Mouse (Mus musculus) megakaryocyte-erythroid progenitor cell, adult 5-6 weeks (primary cell): ENCODE measurements around the gene Ppp2r2d. TPM values are rescaled to one million over a fixed set of nuclear protein-coding genes. Genes with fewer than 3 reads are reported as not detected.

Source experiments
- ATAC-seq: replicated peaks from 2 replicates; pipeline ENCODE4 v1.8.0; 2016; ENCODE audit warnings: mild to moderate bottlenecking, inconsistent platforms; ENCODE audit not compliant: severe bottlenecking, poor library complexity, low FRiP score, low TSS enrichment
- total RNA-seq, 2 experiments: library from RNA; stranded (forward) in 1 of 2; stranded (reverse) in 1 of 2; fragments of 200-1000, 215-1000 nt in 1 of 2; fragments of >200 nt in 1 of 2; fragmentation: Nextera tagmentation in 1 of 2; gene quantifications; 2 replicates each; pipeline ENCODE4 v1.2.3; 2014 to 2017

Gene Ppp2r2d
- total RNA-seq (2014; fragmentation: Nextera tagmentation) (35.9 and 38.2 TPM in 2 replicates), total RNA-seq (2017) (36.1 and 38.2 TPM in 2 replicates)

DNA sequence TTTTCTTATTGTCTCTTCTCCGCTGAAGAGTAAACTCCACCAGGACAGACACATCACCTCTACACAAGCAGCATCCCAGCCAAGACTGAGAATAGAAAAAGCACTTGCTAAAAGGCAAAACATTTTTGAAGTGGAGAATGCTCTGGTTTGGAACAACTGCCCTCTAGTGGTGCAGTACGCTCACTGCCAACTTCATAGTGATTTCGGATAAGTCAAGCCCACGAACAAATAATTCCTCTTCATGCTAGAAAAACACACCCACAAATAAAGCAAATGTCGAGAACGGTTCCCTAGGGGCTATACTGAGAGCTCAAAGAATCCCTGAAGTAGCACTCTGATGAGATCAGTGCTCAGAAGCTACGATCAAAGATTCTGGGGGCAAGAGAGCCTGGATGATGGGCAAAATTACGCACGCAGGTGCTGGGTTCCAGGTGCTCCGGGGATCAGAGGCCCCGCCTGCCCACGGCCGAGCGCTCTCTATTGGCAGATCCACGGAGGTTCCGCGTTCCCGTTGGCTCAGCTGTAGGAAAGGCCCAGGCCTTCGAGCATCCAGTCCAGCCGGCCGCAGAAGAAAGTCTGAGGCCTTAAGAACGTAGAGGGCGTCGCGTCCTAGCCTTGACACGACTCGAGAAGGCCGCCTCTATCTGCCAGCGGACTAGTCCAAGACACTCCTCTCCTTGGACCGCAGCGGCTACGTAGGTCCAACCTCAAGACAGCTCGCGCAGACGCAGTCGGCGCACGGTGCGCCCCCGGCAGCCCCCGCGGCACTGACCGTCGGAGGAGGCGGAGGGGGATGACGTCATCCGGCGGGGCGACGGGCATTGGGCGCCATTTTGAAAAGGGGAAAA is at the start of gene Ppp2r2d, which contains the start of gene Mapk1ip1:
Ppp2r2d (plus strand) TSS at position 536 of the 848 bp plus-strand sequence.
Mapk1ip1 (minus strand) TSS at position 730 of the 848 bp plus-strand sequence.
- peak; percentile 83 for ATAC-seq

DNA sequence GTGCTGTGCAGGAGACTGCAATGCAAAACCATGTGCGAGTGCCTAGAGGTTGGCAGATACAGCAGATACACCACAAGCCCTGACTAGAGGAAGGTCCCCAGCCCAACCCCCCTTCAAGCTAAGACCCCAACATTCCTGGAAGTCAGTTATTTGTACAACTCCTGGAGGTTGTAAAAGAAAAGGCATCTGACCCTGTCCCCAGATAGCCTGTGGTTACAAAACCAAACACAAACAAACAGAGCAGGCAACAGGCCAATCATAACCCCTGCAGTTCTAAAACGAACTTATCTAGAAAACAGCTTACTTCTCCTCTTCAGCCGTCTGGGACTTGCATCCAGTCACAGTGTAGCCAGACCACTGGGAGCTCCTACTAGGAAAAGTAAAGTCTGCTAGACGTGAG is 42.5 kb upstream of the Ppp2r2d start:
- no peak for ATAC-seq

DNA sequence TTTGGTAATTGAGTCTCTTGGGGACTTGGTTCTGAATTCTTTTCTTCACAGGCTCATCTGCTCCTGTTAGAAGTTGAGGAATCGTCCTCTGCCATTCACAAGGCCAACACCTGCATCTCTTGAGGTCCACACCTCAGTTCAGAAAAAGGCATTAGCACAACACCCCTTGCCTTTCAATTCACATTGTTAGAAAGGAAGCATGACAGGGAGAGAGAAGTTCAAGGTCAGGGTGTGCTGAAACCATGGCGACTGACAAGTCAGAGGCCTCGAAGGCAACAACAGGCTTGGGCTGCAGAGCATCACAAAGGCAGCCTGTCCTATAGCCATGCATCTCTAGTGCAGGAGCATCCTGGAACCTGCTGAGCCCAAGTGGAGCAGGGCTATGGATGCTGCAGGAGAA is 38.7 kb upstream of the Ppp2r2d start:
- ATAC-seq: no peak

DNA sequence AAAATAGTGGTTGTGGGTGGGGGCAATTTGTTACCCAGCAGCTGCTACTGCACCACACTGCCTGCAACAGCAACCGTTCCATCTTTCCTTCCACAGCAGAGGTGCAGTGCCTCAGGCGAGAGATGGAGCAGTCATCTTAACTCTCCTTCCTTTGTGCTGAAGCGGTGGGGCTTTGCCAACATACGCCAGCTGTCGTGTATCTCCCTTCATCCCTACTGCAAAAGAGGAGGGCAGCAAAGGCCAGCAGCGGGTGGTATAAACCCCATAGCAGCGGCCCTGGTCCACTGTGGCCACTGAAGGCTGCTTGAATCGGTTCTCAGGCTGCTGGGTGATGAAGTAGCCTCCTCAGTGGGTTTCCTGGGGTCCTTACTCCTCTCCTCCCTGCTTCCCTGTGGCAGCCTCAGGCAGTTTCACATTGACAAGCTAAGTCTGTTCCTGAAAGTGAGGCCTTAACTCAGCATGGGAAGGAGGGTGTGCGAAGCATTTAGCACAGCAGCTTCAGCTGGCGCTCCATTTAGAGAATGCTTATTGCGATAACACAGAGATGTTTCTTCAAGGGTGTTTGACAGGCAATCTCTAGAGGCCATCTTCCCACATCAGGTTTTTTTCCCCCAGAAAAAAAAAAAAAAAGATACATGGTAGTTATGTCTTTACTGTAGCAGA is 32.5 kb upstream of the Ppp2r2d start:
- no peak for ATAC-seq

DNA sequence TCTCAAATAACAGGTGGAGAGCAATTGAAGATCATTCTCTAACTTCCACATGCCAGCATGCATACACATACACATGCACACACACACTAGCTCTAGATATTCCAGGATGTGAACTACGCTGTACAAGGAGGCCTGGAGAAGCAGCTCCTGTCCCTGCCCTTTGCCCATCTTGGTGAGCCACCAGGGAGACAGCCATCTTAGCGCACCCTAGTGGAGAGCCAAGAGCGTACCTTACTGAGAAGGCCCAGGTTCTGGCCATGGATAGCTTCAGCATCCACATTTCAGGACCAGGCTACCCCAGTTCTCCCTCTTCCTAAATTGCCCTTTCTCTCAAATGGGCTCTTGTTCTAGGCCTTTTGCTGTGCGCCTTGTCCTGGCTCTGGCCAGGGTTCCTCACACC is 27.6 kb upstream of the Ppp2r2d start:
- ATAC-seq: no peak

DNA sequence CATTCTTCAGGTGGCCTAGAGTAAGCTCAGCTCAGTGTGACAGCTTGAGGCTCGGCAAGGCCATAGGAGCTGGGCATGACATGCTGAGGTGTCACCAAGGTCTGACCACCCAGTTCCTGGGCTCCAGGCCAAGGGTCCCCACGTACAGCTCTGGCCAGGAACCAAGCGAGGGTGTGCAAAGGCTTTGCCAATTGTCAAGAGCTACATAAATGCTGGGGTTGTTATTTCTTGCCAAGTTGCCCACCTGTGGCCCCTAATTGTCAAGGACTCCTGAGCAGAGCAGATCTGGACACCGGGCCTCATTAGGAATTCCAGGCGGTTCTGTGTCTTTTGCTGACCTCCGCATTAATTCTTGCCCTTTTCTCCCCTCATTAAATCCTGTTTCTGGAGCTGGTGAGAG is 21.5 kb upstream of the Ppp2r2d start:
- ATAC-seq: no peak

DNA sequence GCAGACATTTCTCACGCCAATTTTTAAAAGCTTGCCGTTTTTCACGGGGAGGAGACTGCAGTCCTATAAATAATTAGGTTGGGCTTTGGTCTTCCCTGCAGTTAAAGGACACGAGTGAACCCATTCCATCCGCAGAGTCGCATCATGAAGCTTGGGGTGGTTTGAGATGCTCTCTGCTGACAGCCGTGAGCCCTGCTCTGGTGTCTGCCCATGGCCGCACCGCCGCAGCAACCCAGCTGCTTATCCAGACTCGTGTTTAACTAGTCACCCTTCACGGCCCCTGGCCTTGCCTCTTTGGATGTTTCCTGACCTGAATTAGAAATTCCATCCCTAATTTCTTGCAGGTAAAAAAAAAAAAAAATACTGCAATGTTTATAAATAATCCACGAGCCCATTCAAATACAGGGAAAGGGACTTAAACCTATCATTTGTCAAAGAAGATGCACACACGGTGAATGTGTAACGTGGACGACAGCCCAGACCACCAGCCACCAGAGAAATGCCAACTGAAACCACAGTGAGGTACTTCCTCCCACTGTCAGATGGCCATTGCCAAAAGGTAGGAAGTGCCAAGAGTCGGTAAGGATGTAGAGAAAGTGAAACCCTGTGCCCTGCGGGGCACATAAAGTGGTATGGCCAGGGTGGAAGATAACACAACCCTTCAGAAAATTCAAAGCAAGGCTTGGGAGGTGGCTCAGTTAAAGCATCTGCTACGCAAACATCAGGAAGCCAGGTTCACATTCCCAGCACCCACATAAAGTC is 20.7 kb upstream of the Ppp2r2d start:
- no peak for ATAC-seq

DNA sequence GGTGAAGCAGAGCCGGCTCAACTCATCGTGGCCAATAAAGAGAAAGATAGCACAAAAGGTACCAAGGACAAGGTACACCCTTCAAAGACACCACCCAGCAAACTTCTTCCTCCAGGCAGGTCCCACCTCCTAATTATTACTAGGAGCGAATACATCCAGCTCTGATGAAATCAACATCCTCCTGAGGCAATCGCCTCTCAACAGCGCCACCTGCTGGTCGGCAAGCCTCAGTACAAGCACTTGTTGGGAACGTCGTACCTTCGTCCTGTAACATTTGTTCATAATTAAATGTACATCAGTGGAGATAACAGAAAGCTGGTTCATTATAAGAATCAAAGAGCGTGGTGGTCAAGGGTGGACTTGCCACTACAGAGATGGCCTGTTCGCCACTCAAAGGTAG is 18.1 kb upstream of the Ppp2r2d start:
- ATAC-seq: peak; percentile 76

DNA sequence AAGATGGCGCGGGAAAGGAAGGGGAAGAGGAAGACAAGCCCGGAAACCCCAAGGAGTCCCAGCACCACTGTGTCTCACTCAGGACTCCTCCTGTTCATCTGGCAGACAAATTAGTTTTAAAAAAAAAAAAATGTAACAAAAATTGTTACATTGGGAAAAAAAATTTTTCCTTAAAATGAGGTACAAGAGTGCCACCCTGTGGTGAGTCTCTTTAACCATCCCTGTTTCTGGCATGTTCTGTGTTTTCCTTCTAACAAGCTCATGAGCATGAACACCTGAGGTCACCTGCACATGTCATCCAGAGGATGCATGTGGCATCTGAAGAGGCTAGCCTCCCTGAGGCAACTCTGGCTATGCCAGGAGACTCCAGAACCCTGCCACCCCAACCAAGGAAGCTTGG is 10.9 kb upstream of the Ppp2r2d start:
- ATAC-seq: no peak

DNA sequence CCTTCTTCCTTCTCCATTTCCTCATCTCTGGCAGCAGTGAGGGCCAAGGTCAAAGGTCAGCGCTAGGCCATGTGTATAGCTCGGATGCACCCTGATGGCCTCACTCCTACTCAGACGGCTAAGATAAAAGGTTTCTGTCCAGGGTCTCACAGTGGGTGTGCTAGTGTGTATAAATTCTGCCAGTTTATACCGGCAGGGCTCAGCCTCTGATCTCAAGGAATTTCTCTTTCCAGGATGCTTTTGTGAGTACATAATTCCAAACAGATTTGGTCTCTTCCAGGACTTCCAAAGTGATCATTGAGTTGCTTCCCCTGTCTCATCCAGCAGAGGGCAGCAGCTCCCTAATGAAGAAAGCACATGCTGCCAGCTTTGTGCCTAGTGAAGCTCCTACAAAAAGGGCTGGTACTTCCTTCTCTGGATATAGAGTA is 5.3 kb upstream of the Ppp2r2d start:
- peak; percentile 53; the same call in 1 of the 2 replicates for ATAC-seq

DNA sequence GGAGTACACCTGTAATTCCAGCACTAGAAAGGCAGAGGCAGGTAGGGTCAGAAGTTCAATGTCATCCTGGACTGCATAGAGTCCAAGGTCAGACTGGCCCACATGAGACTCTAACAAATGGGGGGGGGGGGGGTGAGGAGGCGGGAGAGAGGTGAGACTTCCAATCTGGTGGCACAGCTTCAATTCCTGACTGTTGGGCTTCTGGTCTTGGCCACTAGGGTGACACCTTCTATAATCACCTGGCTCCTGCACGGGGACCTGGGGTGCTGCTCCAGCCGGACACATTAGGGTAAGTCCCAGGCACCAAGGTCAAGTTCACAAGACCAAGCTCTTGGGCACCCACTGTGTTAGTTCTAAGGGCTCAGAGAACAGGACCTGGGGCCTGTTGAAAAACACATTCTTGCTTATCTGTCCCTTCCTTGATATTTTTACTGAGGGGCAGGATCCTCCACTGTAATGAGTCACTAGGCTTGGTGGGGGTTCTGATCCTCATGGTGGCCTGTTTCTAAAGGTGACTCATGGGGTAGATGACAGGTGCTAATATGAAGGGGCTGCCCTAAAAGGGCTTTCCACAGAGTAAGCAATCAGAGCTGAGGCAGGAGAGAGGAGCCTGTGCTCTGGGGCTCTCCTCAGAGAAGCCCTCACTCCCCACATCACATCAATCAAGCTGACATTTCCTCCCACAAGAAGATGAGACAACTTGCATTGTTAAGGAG is 4.3 kb upstream of the Ppp2r2d start:
- no peak for ATAC-seq

DNA sequence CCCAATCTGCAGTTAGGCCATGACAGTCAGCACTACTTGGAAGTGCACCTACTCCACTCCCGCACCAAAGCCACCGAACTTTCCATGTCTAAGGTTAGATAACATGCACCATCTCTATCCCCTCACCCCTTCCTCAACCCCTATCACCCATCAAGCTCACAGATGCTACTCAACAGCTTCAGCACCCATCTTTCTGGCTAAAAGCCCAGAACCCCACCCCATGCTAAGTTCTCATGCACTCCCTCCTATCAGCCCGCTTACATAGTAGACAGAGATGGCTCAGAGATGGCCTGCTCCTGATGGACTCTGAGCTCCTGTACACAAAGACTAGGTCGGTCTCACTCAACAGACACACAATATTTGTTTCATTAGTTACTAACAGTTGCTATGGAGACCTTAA is 2.5 kb upstream of the Ppp2r2d start:
- ATAC-seq: no peak

DNA sequence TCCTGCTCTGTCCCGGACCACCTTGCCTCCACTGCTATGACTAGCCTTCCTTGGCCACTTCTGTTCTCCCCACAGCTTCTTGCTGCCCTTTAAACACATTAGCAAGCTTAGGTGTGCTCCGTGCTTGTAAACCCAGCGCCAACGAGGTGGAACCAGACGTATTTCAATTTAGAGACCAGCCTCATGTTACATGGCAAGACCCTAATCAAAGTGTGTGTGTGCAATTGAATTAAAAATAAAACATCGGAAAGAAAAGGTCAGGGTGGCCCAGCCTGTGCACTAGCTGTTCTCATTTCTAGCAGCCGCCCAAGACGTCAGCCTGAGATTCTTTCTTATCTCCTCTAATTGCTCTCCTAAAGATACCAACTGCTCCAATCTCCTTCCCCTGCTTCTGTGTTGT is 768 bp upstream of the Ppp2r2d start:
- 0 out of 2 replicates have a peak, but pooled peaks have one; percentile 24 for ATAC-seq

DNA sequence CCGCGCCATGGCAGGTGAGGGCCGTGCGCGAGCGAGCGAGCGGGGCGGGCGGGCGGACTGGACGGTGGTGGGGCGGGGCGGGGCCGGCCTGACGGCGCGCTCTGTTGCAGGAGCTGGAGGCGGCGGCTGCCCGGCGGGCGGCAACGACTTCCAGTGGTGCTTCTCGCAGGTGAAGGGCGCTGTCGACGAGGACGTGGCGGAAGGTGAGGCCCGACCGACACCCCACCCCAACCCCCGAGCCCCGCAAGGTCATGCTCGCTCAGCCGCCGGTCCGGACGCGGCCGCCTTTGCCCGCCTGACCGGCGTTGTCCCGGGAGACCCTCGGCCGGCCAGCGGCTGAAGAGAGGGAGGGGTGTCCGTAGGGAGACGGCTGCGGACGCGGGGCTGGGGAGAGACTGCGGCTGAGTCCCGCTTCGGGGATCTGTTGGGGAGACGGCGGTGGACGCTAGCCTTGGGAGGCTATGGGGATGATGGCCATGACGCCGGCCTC is 668 bp downstream of the Ppp2r2d start:
- ATAC-seq: peak; percentile 23; the same call in 1 of the 2 replicates

DNA sequence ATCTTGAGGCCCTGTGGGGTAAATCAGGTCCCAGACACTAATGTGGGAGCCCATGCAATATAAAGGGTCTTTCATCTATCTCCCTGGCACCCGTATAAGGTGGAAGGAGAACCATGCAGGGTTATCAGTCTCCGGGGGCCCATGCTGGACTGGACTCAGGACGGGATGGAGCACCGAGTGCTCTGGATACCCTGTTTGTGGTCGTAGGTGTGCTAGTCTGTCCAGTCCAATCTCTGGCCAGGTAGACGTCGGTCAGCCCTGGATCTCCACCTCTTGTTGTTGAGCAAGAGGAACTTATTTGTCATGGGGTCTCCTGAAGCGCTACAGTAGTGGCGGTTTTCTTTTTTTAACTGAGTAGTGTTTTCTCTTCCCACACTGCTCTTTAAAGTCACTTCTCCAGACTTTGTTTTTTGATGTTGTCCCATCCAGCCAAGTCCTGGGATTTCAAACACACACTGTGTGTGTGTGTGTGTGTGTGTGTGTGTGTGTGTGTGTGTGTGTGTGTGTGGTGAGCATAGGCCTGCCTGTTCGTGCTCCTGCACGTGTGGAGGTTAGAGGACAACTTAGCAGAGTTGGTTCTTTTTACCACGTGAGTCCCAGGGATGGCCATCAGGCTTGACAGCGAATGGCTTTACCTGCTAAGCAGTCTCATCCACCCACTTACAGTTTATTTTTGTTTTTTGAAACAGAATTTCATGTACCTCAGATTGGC is 1.6 kb downstream of the Ppp2r2d start:
- no peak for ATAC-seq

DNA sequence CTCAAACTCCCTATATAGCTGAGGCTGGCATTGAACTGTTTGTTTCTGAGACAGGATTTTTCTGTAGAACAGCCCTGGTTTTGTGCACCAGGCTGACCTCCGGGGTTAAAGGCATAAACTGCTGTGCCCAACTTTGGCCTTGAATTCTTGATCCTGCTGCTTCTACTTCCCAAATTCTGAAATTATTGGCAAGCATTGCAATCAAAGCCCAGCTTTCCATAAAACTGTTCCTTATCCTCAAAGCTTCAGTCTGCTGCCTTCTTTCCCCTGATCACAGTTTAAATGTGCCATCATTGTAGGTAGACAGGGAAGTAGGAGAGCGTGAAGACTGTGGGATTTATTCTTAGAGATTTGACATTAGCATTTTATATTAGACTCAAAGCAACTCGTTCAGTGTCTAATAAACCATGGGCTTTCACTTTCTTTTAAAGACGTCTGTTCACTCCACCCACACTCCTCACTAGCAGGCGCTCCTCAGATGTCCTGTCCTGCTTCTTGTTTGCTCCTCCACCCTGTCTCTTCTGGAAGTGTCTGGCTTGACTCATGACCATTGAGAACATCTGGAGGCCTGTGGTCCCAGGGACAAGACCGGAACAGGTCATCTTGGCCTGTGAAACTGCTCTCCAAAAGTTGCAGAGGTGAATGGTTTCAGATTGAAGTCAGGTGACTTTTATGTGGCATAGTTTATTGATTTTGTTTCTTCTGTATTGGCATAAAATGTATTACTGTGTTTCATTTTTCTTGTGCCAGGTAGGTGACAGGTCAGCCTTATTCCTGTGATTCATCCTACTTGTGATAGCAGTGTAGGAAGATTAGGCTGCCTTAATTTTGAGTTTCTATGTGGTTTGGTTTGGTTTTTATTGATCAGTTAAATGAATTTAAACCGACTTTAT is 2.4 kb downstream of the Ppp2r2d start:
- ATAC-seq: no peak

DNA sequence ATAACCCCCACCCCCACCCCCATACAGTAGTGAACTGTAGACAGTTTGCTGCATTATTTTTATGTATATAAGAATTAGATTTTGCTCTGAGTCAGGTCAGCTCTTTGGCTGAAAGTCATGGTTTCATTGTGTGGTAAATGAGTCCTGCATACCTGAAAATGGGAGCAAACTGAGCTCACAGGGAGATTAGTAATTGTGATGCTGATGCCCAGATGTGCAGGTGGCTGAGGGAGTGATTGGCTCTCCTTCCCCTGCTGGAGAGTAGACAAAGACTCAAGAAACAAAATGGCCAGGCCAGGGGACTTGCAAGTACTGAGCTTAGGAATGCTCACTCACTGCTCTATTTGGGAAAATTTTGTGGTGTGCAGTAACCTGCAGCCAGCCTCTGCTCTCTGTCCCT is 4.2 kb downstream of the Ppp2r2d start:
- no peak for ATAC-seq
